Mouse (Mus musculus) hindbrain, embryonic 10.5 days (tissue): ENCODE results near the gene Tulp4. TPM values are rescaled to one million over a fixed set of nuclear protein-coding genes. Genes with fewer than 3 reads are reported as not detected.
"Not testable (repeated sequence)": the region's sequence is repeated elsewhere in the genome, so short reads cannot be mapped to it uniquely, and the experiment has no call there.

ENCODE experiments used
- DNase-seq: peaks from one replicate; pipeline ENCODE4 v3.0.0-alpha.2; 2017; ENCODE audit warnings: low spot score
- H3K27ac ChIP-seq: fragments of 300-500 bp; sonication (generic); 2 replicates; pipeline ENCODE4 v1.5.1; 2016; ENCODE audit warnings: mild to moderate bottlenecking, moderate library complexity
- H3K27me3 ChIP-seq: fragments of 300-500 bp; sonication (generic); 2 replicates; pipeline ENCODE4 v1.6.1; 2016; ENCODE audit warnings: mild to moderate bottlenecking; ENCODE audit not compliant: poor library complexity, insufficient read depth, severe bottlenecking
- H3K36me3 ChIP-seq: fragments of 300-500 bp; sonication (generic); 2 replicates; pipeline ENCODE4 v1.6.1; 2016; ENCODE audit warnings: mild to moderate bottlenecking, moderate library complexity
- H3K4me1 ChIP-seq: fragments of 300-500 bp; sonication (generic); replicated peaks from 2 replicates; pipeline ENCODE4 v1.6.1; 2016; ENCODE audit warnings: mild to moderate bottlenecking
- H3K4me3 ChIP-seq: fragments of 300-500 bp; sonication (generic); 2 replicates; pipeline ENCODE4 v1.5.1; 2016; ENCODE audit warnings: mild to moderate bottlenecking, moderate library complexity
- H3K9me3 ChIP-seq: fragments of 300-500 bp; sonication (generic); 2 replicates; pipeline ENCODE4 v1.6.1; 2016; ENCODE audit warnings: mild to moderate bottlenecking, moderate library complexity
- WGBS: fragments of 180-500 bp; shearing (Covaris S2); methylation state at CpG from one replicate; pipeline ENCODE4 v1.1.7; 2016; 5-methylcytosine and 5-hydroxymethylcytosine counted together
- polyA plus RNA-seq: library from polyadenylated mRNA; unstranded; fragments of >200 nt; fragmentation: Nextera tagmentation; extraction: Ambion mirVana; gene quantifications from 2 replicates; pipeline ENCODE4 v1.2.1, GENCODE M21; 2016

Gene Tulp4
- polyA plus RNA-seq, 1 experiment from 2014 or later: 134 TPM

DNA sequence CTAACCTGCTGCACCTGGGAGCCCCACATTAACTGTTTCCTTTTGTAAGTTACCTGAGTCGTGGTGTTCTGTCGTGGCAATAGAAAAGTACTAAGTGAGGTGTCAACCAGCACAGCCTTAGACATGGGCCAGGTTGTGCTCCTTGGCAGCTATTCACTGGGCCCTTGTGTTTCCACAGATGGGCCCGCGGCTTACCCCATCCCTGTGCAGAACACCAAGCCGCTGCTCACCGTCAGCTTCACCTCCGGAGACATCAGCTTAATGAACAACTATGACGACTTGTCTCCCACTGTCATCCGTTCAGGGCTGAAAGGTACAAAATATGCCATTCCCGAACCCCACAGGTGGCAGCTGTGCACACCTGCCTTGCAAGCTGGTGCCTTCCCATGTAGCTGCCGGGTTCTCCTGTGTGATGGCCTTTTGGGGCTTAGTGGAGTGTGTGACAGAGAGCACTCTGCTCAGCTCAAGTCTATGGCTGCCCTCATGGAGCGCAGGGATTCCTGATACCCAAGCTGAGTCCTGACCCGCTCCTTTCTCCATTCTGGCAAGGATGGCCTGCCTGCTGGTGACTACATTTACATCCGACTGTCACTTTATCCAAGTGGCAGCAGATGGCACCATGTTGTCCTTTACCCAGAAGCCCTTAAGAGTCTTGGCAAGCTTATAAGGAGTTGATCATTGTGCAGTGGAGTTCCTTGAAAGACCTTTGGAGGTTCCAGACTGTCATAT is 95.4 kb downstream of the Tulp4 start:
- H3K27me3 ChIP-seq: no peaks in the 10 kb centered on the region
- no peak overlapping the region for H3K4me3 ChIP-seq
- peaks cover 77% of the 10 kb centered on the region for H3K36me3 ChIP-seq
- no peak for DNase-seq
- 93% methylated on average over 14 of the region's 14 CpGs for WGBS
- H3K4me1 ChIP-seq: no peaks in the 10 kb centered on the region
- H3K9me3 ChIP-seq: no peaks in the 10 kb centered on the region
- no peak overlapping the region for H3K27ac ChIP-seq

DNA sequence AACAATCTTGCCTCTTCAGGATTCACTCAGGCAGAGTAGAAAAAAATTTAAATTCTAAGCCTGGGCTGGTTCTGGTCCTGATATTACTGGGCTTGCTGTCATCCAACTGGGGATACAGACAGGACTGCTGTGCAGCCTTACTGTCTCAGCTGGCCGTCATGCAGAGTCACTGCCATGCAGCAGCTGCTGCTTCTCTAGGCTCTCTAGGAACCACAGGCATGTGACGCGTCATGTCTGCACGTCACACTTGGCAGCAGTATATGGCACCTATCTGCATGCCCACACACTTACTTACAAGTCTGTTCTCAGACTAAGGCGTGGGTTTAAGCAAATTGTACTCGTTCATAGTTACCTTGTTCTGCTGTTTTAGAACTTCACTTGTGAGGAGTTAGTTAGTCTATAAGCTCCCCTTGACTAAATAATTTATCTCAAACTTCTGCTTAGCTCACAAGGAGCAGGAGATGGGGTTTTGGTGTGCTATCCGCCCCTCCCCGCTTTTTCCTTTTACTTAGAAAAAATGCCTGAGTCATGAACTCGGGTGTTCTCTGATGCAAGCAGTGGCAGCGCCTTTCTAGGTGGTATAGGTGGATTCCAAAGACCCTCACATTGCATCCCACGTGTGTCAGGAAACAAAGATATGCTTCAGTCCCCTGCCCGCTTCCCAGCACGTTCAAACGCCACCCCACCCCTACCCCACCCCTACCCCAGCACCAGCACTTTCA is 96.3 kb downstream of the Tulp4 start:
- peaks cover 80% of the 10 kb centered on the region for H3K36me3 ChIP-seq
- WGBS: 81% methylated on average over 14 of the region's 14 CpGs

DNA sequence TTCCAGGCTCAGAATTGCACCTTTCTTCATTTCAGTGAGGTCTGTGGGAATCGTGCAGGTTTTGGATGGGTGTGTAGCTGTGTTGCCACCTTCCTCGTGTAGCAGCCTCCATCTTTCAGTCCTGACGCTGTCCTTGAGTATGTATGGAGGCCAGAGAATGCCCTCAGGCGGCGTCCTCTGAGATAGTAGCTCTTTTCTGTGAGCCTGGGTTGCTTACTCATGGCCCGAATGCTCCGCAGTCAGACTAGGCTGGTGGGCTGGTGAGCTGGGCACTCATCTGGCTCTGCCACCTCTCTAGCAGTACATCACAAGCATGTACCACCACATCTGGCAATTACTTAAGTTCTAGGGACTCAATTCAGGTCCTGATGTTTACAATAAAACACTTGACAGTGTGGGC is 96.9 kb downstream of the Tulp4 start:
- peaks cover 83% of the 10 kb centered on the region for H3K36me3 ChIP-seq
- no peak overlapping the region for H3K27ac ChIP-seq
- no peak for DNase-seq
- H3K9me3 ChIP-seq: no peaks in the 10 kb centered on the region
- H3K4me1 ChIP-seq: no peaks in the 10 kb centered on the region
- no peaks in the 10 kb centered on the region for H3K27me3 ChIP-seq
- WGBS: 81% methylated on average over 7 of the region's 7 CpGs
- no peak overlapping the region for H3K4me3 ChIP-seq

More for the DNA sequence above, 96.3 kb downstream of the Tulp4 start:
- H3K4me3 ChIP-seq: no peak overlapping the region
- no peak for DNase-seq
- H3K9me3 ChIP-seq: no peaks in the 10 kb centered on the region
- no peaks in the 10 kb centered on the region for H3K27me3 ChIP-seq
- H3K27ac ChIP-seq: no peak overlapping the region
- H3K4me1 ChIP-seq: no peaks in the 10 kb centered on the region

DNA sequence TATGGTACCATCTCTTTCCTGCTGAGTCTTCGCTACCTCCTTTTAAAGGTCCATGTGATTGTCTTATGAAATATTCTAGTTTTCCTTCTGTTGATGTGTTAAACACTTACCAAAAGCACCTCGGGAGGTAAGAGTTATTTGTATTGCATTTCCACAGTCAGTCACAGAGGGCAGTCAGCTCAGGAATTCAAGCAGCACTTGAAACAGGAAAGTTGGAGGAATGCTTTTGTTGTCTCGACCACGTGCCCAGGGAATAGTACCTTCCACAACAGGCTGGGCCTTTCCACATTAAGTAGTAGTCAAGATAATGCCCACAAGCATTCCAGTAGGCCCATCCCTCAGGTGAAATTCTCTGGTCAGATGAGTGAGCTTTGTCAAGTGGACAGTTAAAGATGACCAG is 97.6 kb downstream of the Tulp4 start:
- WGBS: 47% methylated on average over 4 of the region's 4 CpGs
- Histone ChIP-seq H3K36me3 (peaks cover 83% of the 10 kb centered on the region), H3K4me1 (no peaks in the 10 kb centered on the region), H3K27ac (no peak overlapping the region), H3K27me3 (no peaks in the 10 kb centered on the region), H3K4me3 (no peak overlapping the region), H3K9me3 (no peaks in the 10 kb centered on the region)
- DNase-seq: no peak

DNA sequence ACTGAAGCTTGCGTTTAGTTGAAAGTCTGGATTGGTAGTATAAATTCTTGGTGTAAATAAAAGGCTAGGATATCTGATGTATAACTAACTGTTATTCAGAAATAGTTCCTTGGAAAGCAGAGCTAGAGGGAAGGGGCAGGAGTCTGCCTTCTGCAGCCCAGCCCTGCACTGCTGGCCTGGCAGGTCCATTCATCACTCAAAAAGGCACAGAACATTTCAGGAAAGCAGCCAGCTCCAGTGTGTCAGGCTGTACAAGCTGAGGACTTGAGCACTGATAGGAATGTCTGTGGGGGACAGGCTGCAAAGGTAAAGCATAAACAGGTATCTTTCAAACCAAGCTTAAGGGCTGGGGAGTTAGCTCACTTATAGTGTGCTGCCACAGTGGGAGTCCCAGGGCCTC is 105.5 kb downstream of the Tulp4 start:
- 98% methylated on average over 1 of the region's 1 CpGs for WGBS
- peaks cover 97% of the 10 kb centered on the region for H3K36me3 ChIP-seq

DNA sequence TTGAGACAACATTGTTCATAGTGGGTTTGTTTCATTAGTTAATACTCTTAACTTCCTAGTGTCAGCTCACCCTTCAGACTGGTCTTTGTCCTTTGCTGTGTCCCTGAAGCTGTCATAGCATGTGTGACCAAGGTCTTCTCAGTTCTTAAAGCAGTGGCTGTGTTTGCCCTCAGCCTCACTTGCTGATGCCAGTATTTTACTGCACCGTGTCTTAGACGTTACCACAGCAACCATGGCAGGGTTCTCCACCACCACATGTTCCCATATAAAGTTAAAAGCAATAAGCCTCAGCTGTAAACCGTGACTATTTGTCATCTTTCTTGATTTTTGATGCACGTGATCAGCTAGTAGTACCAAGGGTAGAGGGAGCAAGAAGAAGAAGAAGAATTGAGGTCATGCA is 109.4 kb downstream of the Tulp4 start:
- Histone ChIP-seq H3K9me3 (no peaks in the 10 kb centered on the region), H3K27me3 (no peaks in the 10 kb centered on the region), H3K4me3 (no peak overlapping the region), H3K36me3 (peaks cover 78% of the 10 kb centered on the region), H3K27ac (no peak overlapping the region), H3K4me1 (no peaks in the 10 kb centered on the region)
- no peak for DNase-seq
- WGBS: 90% methylated on average over 4 of the region's 4 CpGs

More for the DNA sequence above, 105.5 kb downstream of the Tulp4 start:
- H3K4me1 ChIP-seq: no peaks in the 10 kb centered on the region
- DNase-seq: no peak
- no peaks in the 10 kb centered on the region for H3K27me3 ChIP-seq
- no peak overlapping the region for H3K4me3 ChIP-seq
- no peaks in the 10 kb centered on the region for H3K9me3 ChIP-seq
- H3K27ac ChIP-seq: no peak overlapping the region

DNA sequence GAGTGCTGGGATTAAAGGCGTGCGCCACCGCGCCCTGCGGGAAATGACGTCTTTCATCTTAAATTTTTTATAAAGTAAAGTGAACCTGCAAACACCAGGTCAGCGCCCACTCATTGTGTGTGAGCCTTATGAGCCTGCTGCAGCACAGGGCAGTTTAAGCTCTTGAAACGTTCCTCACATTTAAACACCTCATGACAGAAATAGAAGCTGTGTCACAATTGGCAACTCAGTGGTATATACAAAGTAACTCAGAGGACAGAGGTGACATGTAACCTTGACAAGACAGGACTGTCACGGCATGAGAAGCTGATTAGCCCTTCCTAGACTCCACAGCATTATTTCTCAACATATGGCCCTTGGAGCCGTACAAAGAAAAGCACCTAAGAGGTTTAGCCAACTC is 110.3 kb downstream of the Tulp4 start:
- Histone ChIP-seq H3K27ac (no peak overlapping the region), H3K36me3 (peaks cover 71% of the 10 kb centered on the region), H3K27me3 (no peaks in the 10 kb centered on the region), H3K9me3 (no peaks in the 10 kb centered on the region), H3K4me1 (no peaks in the 10 kb centered on the region), H3K4me3 (no peak overlapping the region)
- DNase-seq: no peak
- WGBS: 93% methylated on average over 10 of the region's 10 CpGs

DNA sequence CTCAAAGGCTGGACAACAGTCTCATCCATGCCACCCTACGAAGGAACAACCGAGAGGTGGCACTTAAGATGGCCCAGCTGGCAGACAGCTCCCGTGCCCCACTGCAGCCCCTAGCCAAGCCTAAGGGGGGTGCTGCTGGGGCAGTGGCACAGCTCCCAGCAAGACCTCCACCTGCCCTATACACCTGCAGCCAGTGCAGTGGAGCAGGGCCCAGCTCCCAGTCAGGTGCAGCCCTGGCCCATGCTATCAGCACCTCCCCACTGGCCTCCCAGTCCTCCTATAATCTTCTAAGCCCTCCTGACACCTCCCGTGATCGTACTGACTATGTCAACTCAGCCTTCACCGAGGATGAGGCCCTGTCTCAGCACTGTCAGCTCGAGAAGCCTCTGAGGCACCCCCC is 126.4 kb downstream of the Tulp4 start:
- not testable (repeated sequence) for H3K27ac ChIP-seq, H3K36me3 ChIP-seq, H3K9me3 ChIP-seq, H3K4me1 ChIP-seq, H3K4me3 ChIP-seq, H3K27me3 ChIP-seq, DNase-seq
- no CpG with 5 or more reads among the region's 7 CpGs for WGBS

DNA sequence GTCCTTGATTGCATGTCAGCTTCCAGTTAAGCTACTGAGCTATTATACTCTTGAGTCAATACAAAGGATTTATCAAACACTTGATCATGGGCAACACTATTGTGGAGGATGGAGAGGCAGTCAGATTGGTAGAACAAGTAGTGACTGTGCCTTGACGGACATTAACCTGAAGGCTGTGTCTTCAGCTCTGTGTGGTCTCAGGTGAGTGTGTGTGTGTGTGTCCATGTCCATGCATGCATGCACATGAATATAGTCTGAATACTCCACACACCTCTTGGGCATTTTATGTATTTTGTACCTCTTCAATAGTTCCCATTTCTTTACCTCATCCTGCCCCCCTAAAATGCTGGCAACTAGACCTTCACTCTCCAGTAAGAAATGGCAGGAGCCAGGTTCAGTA is 145.1 kb downstream of the Tulp4 start:
- not testable (repeated sequence) for H3K4me1 ChIP-seq, H3K27me3 ChIP-seq, DNase-seq, H3K36me3 ChIP-seq, H3K9me3 ChIP-seq, H3K27ac ChIP-seq, H3K4me3 ChIP-seq
- WGBS: 100% methylated on average over 1 of the region's 1 CpGs

DNA sequence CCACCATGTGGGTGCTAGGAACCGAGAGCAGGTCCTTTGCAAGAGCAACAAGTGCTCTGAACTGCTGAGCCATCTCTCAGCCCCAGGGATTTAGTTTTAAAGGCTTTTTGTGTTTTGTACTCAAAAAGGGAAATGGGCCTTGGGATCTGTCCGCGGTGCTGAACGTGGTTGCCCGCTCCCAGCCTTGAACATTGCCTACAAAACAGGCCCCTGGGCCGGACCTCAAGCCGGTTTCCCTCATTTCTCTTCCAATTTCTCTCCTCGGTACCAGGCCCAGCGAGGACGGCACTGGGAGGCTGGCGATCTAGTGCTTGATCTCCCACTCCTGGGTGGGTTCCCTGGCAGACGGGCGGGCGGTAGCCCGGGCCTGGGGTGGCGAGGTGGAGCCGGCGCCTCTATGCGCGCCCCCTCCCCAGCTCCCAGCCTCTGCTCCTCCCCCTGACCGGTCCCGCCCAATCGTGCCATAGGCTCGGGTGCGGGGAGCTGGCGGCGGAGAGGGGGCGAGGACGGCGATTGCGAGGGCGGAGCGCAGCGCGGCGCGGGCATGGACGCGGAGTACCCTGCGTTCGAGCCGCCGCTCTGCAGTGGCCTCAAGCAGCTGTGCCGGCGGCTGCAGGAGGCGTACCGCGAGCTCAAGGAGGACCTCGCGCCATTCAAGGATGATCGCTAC is 150.3 kb downstream of the Tulp4 start, which contains the start of gene Tmem181a:
TSS of gene Tmem181a (plus strand) at position 461 of the 670 bp plus-strand sequence.
- not testable (repeated sequence) for H3K27me3 ChIP-seq, H3K4me1 ChIP-seq, H3K36me3 ChIP-seq, DNase-seq, H3K9me3 ChIP-seq, H3K27ac ChIP-seq
- peak within 1 kb of the TSS; percentile 41 for H3K4me3 ChIP-seq
- WGBS: under 1% methylated on average over 23 of the region's 51 CpGs

DNA sequence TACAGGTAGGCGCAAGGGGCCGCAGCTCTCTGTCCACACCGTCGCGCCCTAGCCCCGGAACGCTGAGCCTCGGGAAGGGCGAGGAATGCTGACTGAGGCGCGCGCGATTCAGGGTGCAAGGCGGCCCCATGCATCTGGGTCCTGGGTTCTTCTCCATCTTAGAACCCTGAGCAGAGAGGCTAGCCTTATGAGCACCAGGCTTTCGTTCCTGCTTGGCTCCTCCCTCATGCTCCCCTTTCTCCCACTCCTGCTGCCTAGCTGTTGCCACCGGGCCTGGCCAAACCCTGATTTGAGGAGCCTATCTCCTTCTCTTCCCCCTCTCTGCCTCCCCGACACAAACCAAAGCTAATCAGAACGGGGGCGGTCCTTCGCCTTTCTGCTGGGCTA is 150.8 kb downstream of the Tulp4 start:
- not testable (repeated sequence) for H3K9me3 ChIP-seq, DNase-seq, H3K36me3 ChIP-seq, H3K27me3 ChIP-seq, H3K4me1 ChIP-seq, H3K27ac ChIP-seq
- WGBS: 3% methylated on average over 18 of the region's 20 CpGs
- H3K4me3 ChIP-seq: peak overlapping the region; percentile 41

DNA sequence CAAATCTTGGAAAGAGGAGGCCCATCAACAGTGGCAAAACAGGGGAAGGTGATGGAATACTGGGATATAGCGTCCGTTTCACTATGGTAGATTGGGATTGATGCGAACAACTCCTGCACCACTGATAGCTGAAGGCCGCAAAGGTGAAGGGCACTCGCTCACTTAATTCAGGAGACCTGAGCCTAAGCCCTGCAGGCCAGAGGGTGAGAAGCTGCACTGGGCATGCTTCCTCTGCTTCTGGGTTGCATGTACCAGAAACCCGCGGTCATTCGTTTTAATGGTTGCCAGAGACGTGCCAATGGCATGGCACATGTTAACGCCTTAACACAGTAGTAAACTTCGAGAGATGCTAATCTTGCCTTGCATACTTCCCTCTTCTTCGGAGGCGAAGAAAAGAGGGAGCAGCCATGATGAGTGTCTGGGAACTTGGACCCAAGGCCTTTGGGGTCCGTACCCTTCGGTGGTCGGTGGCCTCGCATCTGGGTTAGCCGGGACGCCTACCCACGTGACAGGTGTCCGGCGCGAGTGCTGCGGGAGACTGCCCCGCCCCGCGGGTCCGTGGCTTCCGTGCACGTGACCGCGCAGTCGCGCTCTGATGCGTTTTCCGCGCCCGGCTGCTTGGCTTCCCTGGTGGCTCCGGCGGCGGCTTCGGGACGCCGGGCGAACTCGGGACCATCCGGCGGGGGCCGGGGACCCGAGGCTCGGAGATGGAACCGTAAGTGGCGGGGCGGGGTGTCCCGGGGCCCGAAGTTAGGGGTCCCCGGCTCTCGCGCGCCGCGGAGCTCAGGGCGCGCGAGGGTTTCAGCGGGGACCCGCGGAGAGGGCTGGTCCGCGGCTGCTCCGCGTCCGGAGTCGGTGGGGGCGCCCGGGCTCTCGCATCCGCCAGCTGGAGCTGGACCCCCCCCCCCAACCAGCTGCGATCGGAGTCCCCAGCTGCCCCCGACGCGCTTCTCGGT is 163.9 kb downstream of the Tulp4 start:
- Histone ChIP-seq H3K4me3 (peak overlapping the region; percentile 57), H3K27ac (peak overlapping the region; percentile 76; the same call in 1 of the 2 replicates)
- H3K4me1 ChIP-seq, H3K27me3 ChIP-seq, H3K36me3 ChIP-seq, H3K9me3 ChIP-seq: not testable (repeated sequence)
- DNase-seq: peak; percentile 42
- WGBS: 2% methylated on average over 79 of the region's 84 CpGs
